Mouse (Mus musculus) hindbrain, embryonic 14.5 days (tissue): ENCODE results near the gene Vrtn. TPM values are rescaled to one million over a fixed set of nuclear protein-coding genes. Genes with fewer than 3 reads are reported as not detected.

ENCODE experiments used
- ATAC-seq: fragments of 200-750 bp; cut with Nextera tagmentation; 2 replicates; pipeline ENCODE4 v1.8.0; 2017; ENCODE audit warnings: moderate number of reproducible peaks, mild to moderate bottlenecking, moderate TSS enrichment, moderate library complexity; ENCODE audit not compliant: low FRiP score
- DNase-seq: peaks from one replicate; pipeline ENCODE4 v3.0.0-alpha.2; 2015; ENCODE audit warnings: low spot score
- H3K27ac ChIP-seq: fragments of 300-500 bp; sonication (generic); 2 replicates; pipeline ENCODE4 v1.5.1; 2014; ENCODE audit warnings: mild to moderate bottlenecking, moderate library complexity
- H3K27me3 ChIP-seq: fragments of 300-500 bp; sonication (generic); 2 replicates; pipeline ENCODE4 v1.6.1; 2014; ENCODE audit warnings: mild to moderate bottlenecking, low read length, mixed read lengths; ENCODE audit not compliant: control insufficient read depth, insufficient read depth
- H3K36me3 ChIP-seq: fragments of 300-500 bp; sonication (generic); replicated peaks from 2 replicates; pipeline ENCODE4 v1.6.1; 2014; ENCODE audit not compliant: control insufficient read depth, insufficient read depth
- H3K4me1 ChIP-seq: fragments of 300-500 bp; sonication (generic); replicated peaks from 2 replicates; pipeline ENCODE4 v1.6.1; 2014; ENCODE audit warnings: antibody characterized with exemption, low read length, mixed read lengths; ENCODE audit not compliant: control insufficient read depth, insufficient read depth
- H3K4me2 ChIP-seq: fragments of 300-500 bp; sonication (generic); replicated peaks from 2 replicates; pipeline ENCODE4 v1.6.1; 2014; ENCODE audit warnings: mild to moderate bottlenecking, moderate library complexity
- H3K4me3 ChIP-seq: fragments of 300-500 bp; sonication (generic); replicated peaks from 2 replicates; pipeline ENCODE4 v1.5.1; 2014; ENCODE audit warnings: mild to moderate bottlenecking, low read length
- H3K9ac ChIP-seq: fragments of 300-500 bp; sonication (generic); 2 replicates; pipeline ENCODE4 v1.6.1; 2014
- H3K9me3 ChIP-seq: fragments of 300-500 bp; sonication (generic); 2 replicates; pipeline ENCODE4 v1.6.1; 2016; ENCODE audit warnings: low read length; ENCODE audit not compliant: control insufficient read depth
- WGBS: fragments of 180-500 bp; shearing (Covaris S2); extraction: QIAGEN DNeasy Blood & Tissue Kit; methylation state at CpG from one replicate; pipeline ENCODE4 v1.1.7; 2014; 5-methylcytosine and 5-hydroxymethylcytosine counted together
- polyA plus RNA-seq: library from polyadenylated mRNA; unstranded; fragments of >200 nt; fragmentation: Nextera tagmentation; extraction: Ambion mirVana; gene quantifications from 2 replicates; pipeline ENCODE4 v1.2.1, GENCODE M21; 2014

Gene Vrtn
- polyA plus RNA-seq = not detected in 2 replicates

DNA sequence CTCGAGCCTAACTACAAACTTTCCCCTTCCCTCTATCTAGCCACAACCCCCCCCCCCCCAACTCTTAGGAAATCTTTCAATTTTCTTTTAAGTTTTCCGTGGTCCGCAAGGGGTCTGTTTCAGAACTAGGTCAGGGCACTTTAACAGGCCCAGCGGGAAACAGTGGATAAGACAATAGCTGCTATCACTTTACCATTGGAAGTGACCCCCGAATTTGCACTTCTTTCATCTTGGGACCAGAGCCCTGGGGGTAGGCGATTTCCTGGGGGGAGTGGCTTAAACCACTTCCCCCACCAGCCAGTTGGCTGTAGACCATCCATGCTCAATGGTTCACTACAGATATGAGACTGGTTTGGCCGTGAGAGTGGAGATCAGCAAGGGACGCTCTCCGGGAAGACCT is at the start of gene Vrtn:
Gene Vrtn, plus strand, starts transcription at position 366 of the 400 bp plus-strand sequence.
- ATAC-seq = no peak
- WGBS = 6% methylated on average over 9 of the region's 9 CpGs
- H3K27ac ChIP-seq = no peak within 1 kb of the TSS
- H3K4me1 ChIP-seq = no peaks in the 10 kb centered on the region
- H3K9ac ChIP-seq = no peak within 1 kb of the TSS
- no peaks in the 10 kb centered on the region for H3K9me3 ChIP-seq
- no peak for DNase-seq
- H3K36me3 ChIP-seq = no peaks in the 10 kb centered on the region
- H3K4me2 ChIP-seq = no peak within 1 kb of the TSS
- no peak within 1 kb of the TSS for H3K4me3 ChIP-seq
- H3K27me3 ChIP-seq = peaks cover 50% of the 10 kb centered on the region

DNA sequence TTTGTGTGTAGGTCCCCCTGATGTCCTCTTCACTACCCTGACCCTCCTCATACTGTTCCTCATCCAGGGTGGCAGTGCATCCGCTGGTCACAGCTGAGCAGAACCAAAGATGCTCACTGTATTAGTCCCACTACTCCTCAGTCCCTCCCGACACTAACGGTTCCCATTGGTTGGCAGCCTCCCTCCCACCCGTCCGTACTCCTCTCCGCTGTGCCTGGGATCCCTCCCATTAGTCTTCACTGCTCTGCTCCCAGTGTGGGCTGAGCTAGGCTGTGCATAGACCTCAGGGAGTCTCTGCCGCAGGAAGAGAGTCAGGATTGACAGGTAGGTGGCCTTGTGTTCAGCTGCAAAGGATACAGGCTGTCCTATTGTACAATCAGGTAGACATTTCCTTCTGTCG is 42.5 kb upstream of the Vrtn start:
- 16% methylated on average over 8 of the region's 8 CpGs for WGBS
- 0 out of 2 replicates have a peak, but pooled peaks cover 3% of the 10 kb centered on the region for H3K27me3 ChIP-seq
- ATAC-seq (0 out of 2 replicates have a peak, but pooled peaks have one; percentile 46), DNase-seq (no peak)
- H3K4me1 ChIP-seq = no peaks in the 10 kb centered on the region
- H3K4me2 ChIP-seq = no peak overlapping the region
- H3K4me3 ChIP-seq = no peak overlapping the region
- 0 out of 2 replicates have a peak, but pooled peaks cover 6% of the 10 kb centered on the region for H3K36me3 ChIP-seq
- H3K9me3 ChIP-seq = no peaks in the 10 kb centered on the region
- H3K9ac ChIP-seq = no peak overlapping the region
- H3K27ac ChIP-seq = no peak overlapping the region

DNA sequence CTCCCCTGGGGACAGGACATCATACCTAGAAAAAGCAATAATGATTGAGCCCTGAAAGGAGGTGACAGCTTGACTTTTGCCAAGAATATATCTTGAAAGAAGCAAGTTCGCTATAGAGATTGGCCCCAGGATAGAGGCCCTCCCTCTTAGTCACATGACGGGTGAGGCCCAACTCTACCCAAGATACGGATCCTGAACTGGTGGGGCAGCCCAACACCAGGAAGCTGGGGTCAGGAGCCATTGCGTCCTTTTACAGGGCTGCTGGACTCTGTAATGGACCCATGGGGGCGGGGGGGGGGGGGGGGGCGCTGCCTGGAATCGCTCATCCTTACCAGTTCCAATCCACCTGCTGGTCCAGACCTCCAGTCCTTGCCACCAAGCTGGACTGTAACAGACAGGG is 36.8 kb upstream of the Vrtn start:
- Histone ChIP-seq H3K4me2 (no peak overlapping the region), H3K36me3 (peaks cover 8% of the 10 kb centered on the region; the same call in 1 of the 2 replicates), H3K9ac (no peak overlapping the region), H3K4me1 (no peaks in the 10 kb centered on the region), H3K27me3 (no peaks in the 10 kb centered on the region), H3K27ac (no peak overlapping the region), H3K4me3 (no peak overlapping the region), H3K9me3 (no peaks in the 10 kb centered on the region)
- ATAC-seq = no peak
- no peak for DNase-seq
- WGBS = 89% methylated on average over 7 of the region's 7 CpGs

DNA sequence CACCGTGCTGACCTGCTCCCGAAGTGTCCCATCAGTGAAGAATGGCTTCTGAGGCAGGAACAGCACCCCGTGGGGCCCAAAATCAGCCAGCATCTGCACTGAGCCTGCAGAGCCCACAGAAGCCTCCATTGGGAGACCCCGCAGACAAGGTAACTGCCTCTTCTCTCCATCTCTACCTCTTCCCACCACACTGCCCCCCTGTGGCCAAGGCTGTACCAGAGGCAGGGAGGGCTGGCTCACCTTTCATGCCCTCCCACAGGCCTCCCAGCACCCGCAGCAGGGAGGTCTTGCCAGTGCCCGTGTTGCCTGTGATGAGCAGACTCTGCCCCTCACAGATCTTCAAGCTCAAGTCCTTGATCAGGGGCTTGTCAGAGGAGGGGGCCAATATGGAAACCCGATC is 35.0 kb upstream of the Vrtn start:
- H3K4me1 ChIP-seq = no peaks in the 10 kb centered on the region
- 78% methylated on average over 7 of the region's 7 CpGs for WGBS
- ATAC-seq (no peak), DNase-seq (no peak)
- peaks cover 8% of the 10 kb centered on the region; the same call in 1 of the 2 replicates for H3K36me3 ChIP-seq
- no peaks in the 10 kb centered on the region for H3K27me3 ChIP-seq
- H3K4me3 ChIP-seq = no peak overlapping the region
- H3K9ac ChIP-seq = no peak overlapping the region
- no peak overlapping the region for H3K4me2 ChIP-seq
- no peaks in the 10 kb centered on the region for H3K9me3 ChIP-seq
- no peak overlapping the region for H3K27ac ChIP-seq

DNA sequence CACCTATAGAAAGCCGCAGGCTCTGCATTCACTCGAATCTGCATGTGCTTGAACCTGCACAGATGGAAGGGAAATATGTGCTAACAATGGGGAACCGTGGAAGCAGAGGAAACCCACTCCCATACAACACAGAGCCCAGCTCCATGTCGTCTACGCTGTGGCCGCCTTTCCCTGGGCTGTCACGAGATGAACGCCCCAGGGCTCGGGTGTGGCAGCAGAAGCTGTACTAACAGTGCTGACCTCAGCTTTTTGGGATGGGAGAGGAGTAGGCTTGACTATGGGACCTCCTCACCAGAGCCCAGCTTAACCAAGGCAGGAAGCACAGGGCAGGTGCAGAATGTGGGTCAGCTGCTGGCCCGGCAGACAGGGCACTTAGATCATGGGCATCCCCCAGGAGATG is 29.1 kb upstream of the Vrtn start:
- no peak for DNase-seq
- H3K4me2 ChIP-seq = no peak overlapping the region
- no peaks in the 10 kb centered on the region for H3K27me3 ChIP-seq
- no peak overlapping the region for H3K4me3 ChIP-seq
- H3K9me3 ChIP-seq = no peaks in the 10 kb centered on the region
- peaks cover 2% of the 10 kb centered on the region; the same call in 1 of the 2 replicates for H3K36me3 ChIP-seq
- 86% methylated on average over 10 of the region's 10 CpGs for WGBS
- H3K4me1 ChIP-seq = no peaks in the 10 kb centered on the region
- H3K9ac ChIP-seq = no peak overlapping the region
- H3K27ac ChIP-seq = no peak overlapping the region
- no peak for ATAC-seq

DNA sequence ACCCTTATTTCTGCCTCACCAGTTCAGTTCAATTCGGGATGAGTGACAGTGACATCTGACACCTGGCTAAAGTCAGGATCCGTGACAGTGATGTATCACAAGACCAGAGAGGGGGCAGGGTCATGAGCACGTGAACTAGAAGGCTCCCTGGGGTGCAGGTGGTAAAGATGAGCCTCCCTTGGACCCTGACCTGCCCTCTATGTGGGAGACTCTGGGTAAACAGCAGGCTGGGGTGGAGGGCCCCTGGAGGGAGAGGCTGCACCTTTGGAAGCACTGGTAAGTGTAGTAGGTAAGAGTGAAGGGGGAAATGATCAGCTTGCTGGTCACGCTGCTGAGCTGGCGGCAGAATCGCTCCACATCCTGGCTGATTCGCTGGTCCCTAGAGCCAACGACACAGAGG is 28.3 kb upstream of the Vrtn start:
- H3K4me1 ChIP-seq = no peaks in the 10 kb centered on the region
- DNase-seq (no peak), ATAC-seq (no peak)
- WGBS = 72% methylated on average over 8 of the region's 8 CpGs
- H3K27me3 ChIP-seq = no peaks in the 10 kb centered on the region
- H3K9ac ChIP-seq = no peak overlapping the region
- H3K27ac ChIP-seq = no peak overlapping the region
- no peaks in the 10 kb centered on the region; the same call in 1 of the 2 replicates for H3K36me3 ChIP-seq
- H3K4me2 ChIP-seq = no peak overlapping the region
- H3K4me3 ChIP-seq = no peak overlapping the region
- H3K9me3 ChIP-seq = no peaks in the 10 kb centered on the region

DNA sequence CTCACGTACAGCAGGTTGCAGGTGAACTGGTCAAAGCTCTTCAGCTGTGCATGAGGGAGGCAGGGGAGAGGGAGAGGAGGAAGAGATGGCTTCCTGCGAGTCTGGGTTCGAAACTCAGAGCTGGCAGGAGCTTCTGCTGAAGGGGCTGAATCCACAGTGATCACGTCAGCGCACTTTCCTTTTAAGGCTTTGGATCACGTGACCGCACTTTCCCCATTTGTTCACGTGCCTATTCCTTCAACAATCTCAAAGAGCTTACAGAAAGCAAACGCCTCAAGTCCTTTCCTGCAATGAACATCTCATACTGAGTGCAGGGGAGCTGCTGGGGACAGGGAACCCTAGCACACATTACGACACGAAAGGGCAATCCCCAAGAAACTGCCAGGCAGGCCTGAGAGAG is 26.8 kb upstream of the Vrtn start:
- Histone ChIP-seq H3K9me3 (no peaks in the 10 kb centered on the region), H3K27ac (no peak overlapping the region), H3K9ac (no peak overlapping the region), H3K4me1 (0 out of 2 replicates have a peak, but pooled peaks cover 2% of the 10 kb centered on the region), H3K4me2 (no peak overlapping the region), H3K27me3 (no peaks in the 10 kb centered on the region), H3K36me3 (no peaks in the 10 kb centered on the region; the same call in 1 of the 2 replicates), H3K4me3 (no peak overlapping the region)
- ATAC-seq (no peak), DNase-seq (no peak)
- WGBS = 90% methylated on average over 11 of the region's 11 CpGs

DNA sequence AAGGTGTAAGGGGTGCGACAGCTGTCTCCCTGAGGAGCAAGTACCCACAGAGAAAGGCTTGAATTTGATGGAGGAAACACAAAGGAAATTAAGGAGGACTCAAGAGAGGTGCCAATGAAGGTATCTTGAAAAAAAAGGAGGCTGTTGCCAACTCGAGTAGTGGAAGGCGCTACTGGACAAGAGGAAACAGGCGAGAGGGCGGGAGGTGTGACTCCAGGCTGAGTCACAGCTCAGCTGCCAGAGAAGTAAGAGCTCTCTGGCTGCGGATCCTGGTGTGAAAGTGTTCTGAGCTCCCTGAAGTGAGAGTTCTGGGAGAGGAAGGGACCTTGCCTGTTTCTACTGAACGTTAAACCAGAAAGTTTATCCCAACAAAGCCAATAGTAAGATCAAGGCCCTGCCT is 26.3 kb upstream of the Vrtn start:
- Histone ChIP-seq H3K9ac (no peak overlapping the region), H3K27me3 (no peaks in the 10 kb centered on the region), H3K36me3 (no peaks in the 10 kb centered on the region), H3K4me3 (no peak overlapping the region), H3K27ac (no peak overlapping the region), H3K4me2 (no peak overlapping the region), H3K9me3 (no peaks in the 10 kb centered on the region), H3K4me1 (0 out of 2 replicates have a peak, but pooled peaks cover 2% of the 10 kb centered on the region)
- DNase-seq (no peak), ATAC-seq (no peak)
- WGBS = 83% methylated on average over 7 of the region's 7 CpGs

DNA sequence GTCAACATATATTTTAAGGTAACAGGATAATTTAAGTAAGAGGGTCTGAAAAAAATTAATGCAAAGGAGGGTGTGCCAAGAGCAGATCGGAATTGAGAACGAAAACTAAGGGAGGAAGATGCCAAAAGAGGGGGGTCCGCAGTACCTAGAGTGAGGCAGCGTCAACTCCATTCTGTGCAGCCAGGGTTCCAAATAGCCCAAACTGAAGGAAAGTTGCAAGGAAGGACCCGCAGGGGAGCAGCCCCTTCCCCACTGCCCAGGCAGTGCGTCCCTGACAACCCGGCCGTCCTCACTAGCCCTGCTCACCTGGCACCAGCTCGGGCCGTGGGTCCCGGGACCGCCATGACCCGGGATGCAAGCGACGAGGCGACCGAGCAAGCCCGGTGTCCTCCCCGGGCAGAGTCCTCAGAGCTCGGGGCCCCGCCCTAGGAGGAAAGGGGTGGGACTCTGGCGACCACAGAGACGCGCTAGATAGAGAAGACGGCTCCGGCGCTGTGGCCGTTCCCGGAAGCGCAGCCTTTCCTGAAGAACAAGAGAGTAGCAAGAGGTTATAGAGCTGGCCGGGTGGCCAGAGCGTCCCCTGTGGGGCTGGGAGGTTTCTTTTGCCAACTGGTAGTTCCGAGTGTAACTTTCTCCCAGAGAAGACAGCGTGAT is 23.7 kb upstream of the Vrtn start, which contains the start of gene Abcd4:
Gene Abcd4, minus strand, starts transcription at position 437 of the 654 bp plus-strand sequence.
- H3K4me2 ChIP-seq = peak within 1 kb of the TSS; percentile 65
- WGBS = under 1% methylated on average over 34 of the region's 34 CpGs
- H3K4me1 ChIP-seq = 0 out of 2 replicates have a peak, but pooled peaks cover 2% of the 10 kb centered on the region
- H3K9me3 ChIP-seq = no peaks in the 10 kb centered on the region
- H3K9ac ChIP-seq = peak within 1 kb of the TSS; percentile 76
- no peaks in the 10 kb centered on the region for H3K27me3 ChIP-seq
- peak within 1 kb of the TSS; percentile 66 for H3K4me3 ChIP-seq
- DNase-seq = peak; percentile 82
- H3K36me3 ChIP-seq = no peaks in the 10 kb centered on the region
- H3K27ac ChIP-seq = no peak within 1 kb of the TSS
- ATAC-seq = peak; percentile 98
